Mouse (Mus musculus): ENCODE measurements around the gene Bloc1s4. TPM values are rescaled to one million over a fixed set of nuclear protein-coding genes. Genes with fewer than 3 reads are reported as not detected.

Gene Bloc1s4
- polyA plus RNA-seq, 1 experiment from 2014 or later, result 23.5 TPM

DNA sequence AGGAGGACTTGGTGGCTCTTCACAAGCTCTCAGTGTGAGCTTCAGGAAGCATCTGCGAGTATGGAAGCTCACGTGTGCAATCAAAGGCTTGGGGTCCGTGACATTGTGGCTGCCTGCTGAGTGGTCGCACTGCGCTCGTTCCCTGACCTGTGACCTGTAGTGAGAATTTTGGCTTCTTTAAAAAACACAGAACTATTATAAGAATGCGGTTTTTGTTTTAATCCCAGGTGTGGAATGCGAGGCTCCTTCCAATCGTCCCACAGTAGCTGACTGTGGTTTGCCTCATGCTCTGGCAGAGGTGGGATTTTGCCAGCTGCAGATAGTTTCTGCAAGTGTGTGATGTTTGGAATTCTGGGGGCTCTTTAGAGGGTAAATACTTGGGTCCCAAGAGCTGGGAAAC is 25.1 kb downstream of the Bloc1s4 start:
- no peak for DNase-seq (ENCODE audit: low spot score)
- Histone ChIP-seq H3K27ac (no peak overlapping the region), H3K9me3 (no peaks in the 10 kb centered on the region), H3K4me1 (replicated peaks) (peaks cover 12% of the 10 kb centered on the region; the same call in 1 of the 2 replicates), H3K36me3 (no peaks in the 10 kb centered on the region), H3K27me3 (ENCODE audit: insufficient read depth, poor library complexity, severe bottlenecking) (no peaks in the 10 kb centered on the region), H3K4me3 (no peak overlapping the region)
- 59% methylated on average over 9 of the region's 9 CpGs for WGBS

- no peak for DNase-seq (ENCODE audit: low spot score)
- Histone ChIP-seq H3K36me3 (no peaks in the 10 kb centered on the region), H3K27me3 (ENCODE audit: insufficient read depth, poor library complexity, severe bottlenecking) (no peaks in the 10 kb centered on the region), H3K27ac (no peak overlapping the region), H3K9me3 (no peaks in the 10 kb centered on the region), H3K4me3 (no peak overlapping the region), H3K4me1 (replicated peaks) (peaks cover 11% of the 10 kb centered on the region; the same call in 1 of the 2 replicates)
- 87% methylated on average over 6 of the region's 6 CpGs for WGBS
Measured at GRCm38 (mm10) chr5:36722415-36722856, 26.0 kb downstream of the Bloc1s4 start.

GRCm38 (mm10) chr5:36720710-36721375 is 27.6 kb downstream of the Bloc1s4 start:
- peaks cover 5% of the 10 kb centered on the region; the same call in 1 of the 2 replicates for H3K4me1 ChIP-seq (replicated peaks)
- no peaks in the 10 kb centered on the region for H3K9me3 ChIP-seq
- no peaks in the 10 kb centered on the region for H3K36me3 ChIP-seq
- no peaks in the 10 kb centered on the region for H3K27me3 ChIP-seq (ENCODE audit: insufficient read depth, poor library complexity, severe bottlenecking)
- 78% methylated on average over 5 of the region's 5 CpGs for WGBS
- no peak for DNase-seq (ENCODE audit: low spot score)
- H3K27ac ChIP-seq, result no peak overlapping the region
- H3K4me3 ChIP-seq, result no peak overlapping the region

DNA sequence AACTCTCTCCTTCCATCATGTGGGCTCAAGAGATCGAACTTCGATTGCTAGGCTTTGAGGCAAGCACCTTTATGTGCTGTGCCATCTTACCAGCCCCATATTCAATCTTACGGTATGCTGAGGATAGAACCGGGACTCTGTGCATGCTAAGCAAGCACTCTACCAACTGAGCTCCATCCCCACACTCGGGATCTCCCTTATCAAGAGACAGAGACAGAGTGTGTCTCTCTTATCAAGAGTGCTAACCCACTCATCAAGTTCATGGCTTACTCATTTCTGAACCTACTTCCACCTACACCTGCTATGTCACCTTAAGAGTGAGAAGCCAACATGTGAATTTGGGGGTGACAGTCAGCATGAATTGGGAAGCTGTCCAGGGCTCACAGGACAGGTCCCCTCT is 28.2 kb downstream of the Bloc1s4 start:
- H3K36me3 ChIP-seq, result no peaks in the 10 kb centered on the region
- 0 out of 2 replicates have a peak, but pooled peaks cover 2% of the 10 kb centered on the region for H3K4me1 ChIP-seq (replicated peaks)
- no peak overlapping the region for H3K27ac ChIP-seq
- no peaks in the 10 kb centered on the region for H3K9me3 ChIP-seq
- H3K27me3 ChIP-seq (ENCODE audit: insufficient read depth, poor library complexity, severe bottlenecking), result no peaks in the 10 kb centered on the region
- 87% methylated on average over 5 of the region's 5 CpGs for WGBS
- H3K4me3 ChIP-seq, result no peak overlapping the region
- DNase-seq (ENCODE audit: low spot score), result no peak

DNA sequence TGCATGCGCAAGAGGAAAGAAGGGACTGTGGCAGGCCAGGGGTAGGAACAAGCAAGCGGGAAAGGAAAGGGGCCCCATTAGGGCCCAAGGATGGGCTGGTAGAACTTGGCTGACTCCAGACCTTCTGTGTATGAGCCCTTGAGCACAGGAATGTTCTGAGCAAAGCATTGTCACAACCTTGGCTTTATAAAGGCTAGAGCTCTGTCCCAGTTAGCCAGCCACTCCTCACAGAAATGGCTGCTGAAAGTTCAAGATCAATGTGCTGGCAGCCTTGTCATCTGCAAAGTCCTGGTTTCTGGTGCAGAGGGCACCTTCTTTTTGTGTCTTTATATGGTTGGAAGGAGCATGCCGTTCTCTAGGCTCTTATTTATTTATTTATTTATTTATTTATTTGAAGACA is 28.8 kb downstream of the Bloc1s4 start:
- Histone ChIP-seq H3K4me3 (no peak overlapping the region), H3K36me3 (no peaks in the 10 kb centered on the region), H3K27me3 (ENCODE audit: insufficient read depth, poor library complexity, severe bottlenecking) (no peaks in the 10 kb centered on the region), H3K4me1 (replicated peaks) (0 out of 2 replicates have a peak, but pooled peaks cover 2% of the 10 kb centered on the region), H3K27ac (no peak overlapping the region), H3K9me3 (no peaks in the 10 kb centered on the region)
- no peak for DNase-seq (ENCODE audit: low spot score)
- 89% methylated on average over 3 of the region's 3 CpGs for WGBS

DNA sequence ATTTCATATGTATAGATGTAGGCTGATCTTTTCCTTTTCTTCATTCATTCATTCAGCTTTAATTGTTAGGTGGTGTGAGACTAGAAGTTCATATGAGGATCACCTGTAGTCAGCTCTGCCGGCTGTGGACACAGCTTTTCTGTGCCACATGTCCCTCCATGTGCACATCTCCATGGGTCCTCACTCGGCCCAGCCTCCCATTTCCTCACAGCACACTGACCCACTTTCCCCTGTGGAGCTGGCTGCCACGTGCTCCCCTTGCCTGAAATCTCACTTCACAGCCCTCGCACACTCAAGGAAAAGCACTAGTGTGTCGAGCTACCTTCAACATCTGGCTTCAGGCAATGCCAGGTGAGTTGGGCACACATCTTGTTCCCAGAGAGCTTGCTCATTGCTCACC is 29.3 kb downstream of the Bloc1s4 start:
- no peak for DNase-seq (ENCODE audit: low spot score)
- no peak overlapping the region for H3K27ac ChIP-seq
- H3K4me1 ChIP-seq (replicated peaks), result 0 out of 2 replicates have a peak, but pooled peaks cover 2% of the 10 kb centered on the region
- no peaks in the 10 kb centered on the region for H3K36me3 ChIP-seq
- no peak overlapping the region for H3K4me3 ChIP-seq
- 80% methylated on average over 5 of the region's 5 CpGs for WGBS
- no peaks in the 10 kb centered on the region for H3K27me3 ChIP-seq (ENCODE audit: insufficient read depth, poor library complexity, severe bottlenecking)
- no peaks in the 10 kb centered on the region for H3K9me3 ChIP-seq

DNA sequence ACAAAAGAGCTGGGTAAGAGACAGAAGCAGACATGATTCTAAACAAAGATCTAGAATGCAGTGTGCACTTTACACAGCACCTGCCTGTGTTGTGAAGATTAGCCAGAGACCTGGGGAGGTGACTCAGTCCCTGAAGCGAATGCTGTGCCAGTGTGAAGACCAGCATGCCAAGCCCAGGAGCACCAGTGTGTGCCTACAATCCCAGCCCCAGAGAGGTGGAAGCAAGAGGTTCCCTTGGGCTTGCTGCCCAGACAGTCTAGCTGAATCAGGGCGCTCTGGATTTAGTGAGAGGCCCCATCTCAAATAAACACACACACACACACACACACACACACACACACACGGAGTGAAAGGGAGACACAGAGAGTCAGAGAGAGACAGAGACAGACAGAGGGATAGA is 30.6 kb downstream of the Bloc1s4 start:
- H3K4me1 ChIP-seq (replicated peaks), result peaks cover 9% of the 10 kb centered on the region
- H3K27ac ChIP-seq, result no peak overlapping the region
- no peaks in the 10 kb centered on the region for H3K9me3 ChIP-seq
- H3K27me3 ChIP-seq (ENCODE audit: insufficient read depth, poor library complexity, severe bottlenecking), result no peaks in the 10 kb centered on the region
- H3K4me3 ChIP-seq, result no peak overlapping the region
- no peaks in the 10 kb centered on the region for H3K36me3 ChIP-seq
- 86% methylated on average over 3 of the region's 3 CpGs for WGBS
- no peak for DNase-seq (ENCODE audit: low spot score)

DNA sequence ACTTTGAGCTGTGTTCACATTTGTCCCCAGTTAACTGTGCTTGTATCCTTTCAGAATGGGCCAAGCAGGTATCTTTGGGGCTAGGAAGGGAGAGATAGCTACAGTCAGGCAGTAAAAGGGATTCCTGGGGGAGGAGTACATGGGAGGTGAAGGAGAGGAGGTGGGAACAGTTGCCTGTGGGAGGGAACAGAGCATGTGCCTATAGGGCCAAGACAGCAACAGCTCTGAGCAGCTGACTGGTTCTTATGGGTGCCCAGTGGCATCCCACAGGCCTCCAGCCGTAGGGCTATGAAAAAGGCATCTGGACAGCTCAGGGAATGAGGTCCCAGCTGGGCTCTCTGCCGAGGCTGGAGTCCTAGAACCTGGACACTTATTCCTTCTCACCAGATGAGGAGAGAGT is 31.6 kb downstream of the Bloc1s4 start:
- peaks cover 20% of the 10 kb centered on the region for H3K4me1 ChIP-seq (replicated peaks)
- H3K36me3 ChIP-seq, result no peaks in the 10 kb centered on the region
- WGBS, result 72% methylated on average over 2 of the region's 2 CpGs
- no peak overlapping the region for H3K27ac ChIP-seq
- H3K9me3 ChIP-seq, result no peaks in the 10 kb centered on the region
- peaks cover 8% of the 10 kb centered on the region; the same call in 1 of the 2 replicates for H3K27me3 ChIP-seq (ENCODE audit: insufficient read depth, poor library complexity, severe bottlenecking)
- no peak for DNase-seq (ENCODE audit: low spot score)
- no peak overlapping the region for H3K4me3 ChIP-seq

GRCm38 (mm10) chr5:36714832-36715231 is 33.6 kb downstream of the Bloc1s4 start:
- WGBS, result 72% methylated on average over 3 of the region's 3 CpGs
- H3K27me3 ChIP-seq (ENCODE audit: insufficient read depth, poor library complexity, severe bottlenecking), result peaks cover 10% of the 10 kb centered on the region; the same call in 1 of the 2 replicates

DNA sequence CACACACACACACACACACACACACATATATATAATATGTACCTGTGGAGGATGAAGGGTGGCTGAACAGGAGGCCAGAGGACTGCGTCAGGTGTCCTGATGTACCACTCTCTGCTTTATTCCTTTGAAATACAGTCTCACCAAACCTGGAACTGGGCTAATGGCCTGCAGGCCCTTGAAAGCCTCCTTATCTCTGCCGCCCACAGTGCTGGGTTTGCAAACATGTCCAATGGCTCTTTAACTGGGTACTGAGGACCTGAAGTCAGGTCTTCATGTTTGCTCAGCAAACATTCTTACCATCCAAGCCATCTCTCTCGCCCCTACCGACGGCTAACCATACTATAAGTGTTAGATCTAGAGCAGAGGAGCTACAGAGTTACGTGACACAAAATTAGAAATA is 34.8 kb downstream of the Bloc1s4 start:
- DNase-seq (ENCODE audit: low spot score), result no peak
- H3K27ac ChIP-seq, result 0 out of 2 replicates have a peak overlapping the region, but pooled peaks have one; percentile 79
- WGBS, result 86% methylated on average over 6 of the region's 6 CpGs
- H3K4me3 ChIP-seq, result no peak overlapping the region
- H3K36me3 ChIP-seq, result no peaks in the 10 kb centered on the region
- peaks cover 10% of the 10 kb centered on the region; the same call in 1 of the 2 replicates for H3K27me3 ChIP-seq (ENCODE audit: insufficient read depth, poor library complexity, severe bottlenecking)
- H3K4me1 ChIP-seq (replicated peaks), result peaks cover 22% of the 10 kb centered on the region
- H3K9me3 ChIP-seq, result no peaks in the 10 kb centered on the region

More at GRCm38 (mm10) chr5:36714832-36715231, 33.6 kb downstream of the Bloc1s4 start:
- no peaks in the 10 kb centered on the region for H3K9me3 ChIP-seq
- H3K4me3 ChIP-seq, result no peak overlapping the region
- no peak for DNase-seq (ENCODE audit: low spot score)
- no peaks in the 10 kb centered on the region for H3K36me3 ChIP-seq
- no peak overlapping the region for H3K27ac ChIP-seq
- H3K4me1 ChIP-seq (replicated peaks), result peaks cover 22% of the 10 kb centered on the region

- 10% methylated on average over 31 of the region's 31 CpGs for WGBS
- Histone ChIP-seq H3K4me1 (replicated peaks) (peaks cover 22% of the 10 kb centered on the region), H3K27ac (peak overlapping the region; percentile 79)
Measured at GRCm38 (mm10) chr5:36712553-36713534, 35.6 kb downstream of the Bloc1s4 start.

DNA sequence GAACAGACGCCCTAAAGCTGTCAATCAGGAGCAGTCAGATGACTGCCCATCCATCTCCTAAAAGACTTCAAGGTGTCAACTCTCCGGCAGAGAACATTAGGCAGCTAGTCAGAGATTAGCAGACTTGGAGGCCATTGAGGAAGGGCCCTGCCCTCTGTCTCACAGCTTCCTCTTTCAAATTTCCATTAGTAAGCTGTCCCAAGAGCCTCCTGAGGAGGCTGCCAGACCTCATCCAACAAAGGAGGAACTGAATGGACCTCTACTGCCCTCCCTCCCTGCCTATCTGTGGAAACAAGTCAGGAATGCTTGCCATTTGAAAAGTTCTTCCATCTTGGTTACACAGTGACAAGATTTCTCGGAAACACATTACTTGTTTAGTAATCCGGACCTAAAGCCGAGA is 36.6 kb downstream of the Bloc1s4 start:
- H3K4me3 ChIP-seq, result no peak overlapping the region
- peak overlapping the region; percentile 79; the same call in 1 of the 2 replicates for H3K27ac ChIP-seq
- 62% methylated on average over 5 of the region's 5 CpGs for WGBS
- peaks cover 22% of the 10 kb centered on the region for H3K4me1 ChIP-seq (replicated peaks)
- peaks cover 10% of the 10 kb centered on the region; the same call in 1 of the 2 replicates for H3K27me3 ChIP-seq (ENCODE audit: insufficient read depth, poor library complexity, severe bottlenecking)
- no peaks in the 10 kb centered on the region for H3K36me3 ChIP-seq
- DNase-seq (ENCODE audit: low spot score), result no peak
- H3K9me3 ChIP-seq, result no peaks in the 10 kb centered on the region

More at GRCm38 (mm10) chr5:36712553-36713534, 35.6 kb downstream of the Bloc1s4 start:
- DNase-seq (ENCODE audit: low spot score), result peak; percentile 69
- Histone ChIP-seq H3K4me3 (peak overlapping the region; percentile 49), H3K36me3 (no peaks in the 10 kb centered on the region), H3K9me3 (no peaks in the 10 kb centered on the region), H3K27me3 (ENCODE audit: insufficient read depth, poor library complexity, severe bottlenecking) (peaks cover 10% of the 10 kb centered on the region; the same call in 1 of the 2 replicates)

Measured in hindbrain, embryonic 10.5 days (tissue).